Mouse (Mus musculus) frontal cortex, adult (tissue): ENCODE measurements at regions not wholly inside any gene's neighbourhood (a gene's known extent, or its start where the extent isn't known, plus 50 kb on each side); places are given as distances from the start of the nearest gene placed in this dataset.

ENCODE experiments used
- ATAC-seq: cut with Nextera tagmentation; 2 replicates; pipeline ENCODE4 v1.9.2; 2017; ENCODE audit warnings: mild to moderate bottlenecking, moderate library complexity, mixed read lengths; ENCODE audit not compliant: low TSS enrichment

GRCm38 (mm10) chr10:35328319-35328862, 383.3 kb downstream of the Amd2 start:
- ATAC-seq = no peak

GRCm38 (mm10) chr10:35298775-35299174, 412.9 kb downstream of the Amd2 start:
- no peak for ATAC-seq

GRCm38 (mm10) chr10:35265066-35265465, 446.6 kb downstream of the Amd2 start:
- no peak for ATAC-seq

DNA sequence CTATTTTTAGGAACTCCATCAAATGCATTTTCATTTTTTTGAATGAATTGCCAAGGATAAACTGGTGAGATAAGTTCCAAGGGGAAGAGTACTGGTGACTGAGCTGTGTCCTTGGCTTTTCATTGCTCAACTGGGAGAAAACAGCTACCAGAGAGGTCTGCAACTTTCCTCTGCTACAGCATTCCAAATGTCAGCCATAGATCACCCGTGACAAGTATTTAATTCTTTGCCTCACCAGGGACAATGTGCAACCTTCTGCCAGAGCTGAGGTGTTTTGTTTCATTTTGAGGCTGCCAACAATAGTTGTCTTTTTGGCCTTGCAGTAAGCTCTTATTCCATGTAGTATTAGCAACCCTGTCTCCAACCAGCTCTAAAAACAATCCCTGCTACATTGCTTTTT, 475.3 kb downstream of the Amd2 start:
- no peak for ATAC-seq

DNA sequence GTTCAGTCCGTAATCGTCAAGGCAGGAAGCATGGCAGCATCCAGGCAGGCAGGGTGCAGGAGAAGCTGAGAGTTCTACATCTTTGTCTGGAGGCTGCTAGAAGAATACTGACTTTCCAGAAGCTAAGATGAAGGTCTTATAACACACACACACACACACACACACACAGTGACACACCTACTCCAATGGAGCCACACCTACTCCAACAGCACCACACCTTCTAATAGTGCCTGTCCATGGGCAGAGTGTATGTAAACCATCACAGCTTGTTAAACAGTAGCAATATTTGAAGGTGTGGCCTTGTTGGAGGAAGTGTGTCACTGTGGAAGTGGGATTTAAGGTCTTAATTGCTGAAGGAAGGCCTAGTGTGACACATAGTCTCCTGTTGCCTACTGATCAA, 476.4 kb downstream of the Amd2 start:
- no peak for ATAC-seq

GRCm38 (mm10) chr10:35229540-35229939, 482.2 kb downstream of the Amd2 start:
- ATAC-seq = peak; percentile 99
